Mouse (Mus musculus): ENCODE measurements around the gene Shisal1. TPM values are rescaled to one million over a fixed set of nuclear protein-coding genes. Genes with fewer than 3 reads are reported as not detected.

Gene Shisal1
- polyA plus RNA-seq, 1 experiment: 36.5 TPM

DNA sequence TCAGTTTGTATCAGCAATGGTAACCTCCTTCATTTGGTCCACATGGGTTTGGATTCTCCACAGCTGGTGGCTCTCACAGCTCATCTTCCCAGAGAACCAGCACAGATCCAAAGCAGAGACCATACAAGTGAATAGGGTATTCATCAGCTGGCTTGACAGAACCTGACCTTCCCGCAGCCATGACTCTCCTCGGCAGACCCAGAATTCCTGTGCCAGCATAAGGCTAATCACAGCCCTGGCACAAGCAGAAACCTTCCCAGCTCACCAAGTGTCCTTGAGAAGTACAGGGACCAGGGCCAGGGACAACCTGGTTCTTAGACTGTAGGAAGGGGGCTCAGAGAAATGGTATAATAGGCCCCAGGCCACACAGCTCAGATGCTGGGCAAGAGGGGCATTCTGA lies 6.2 kb upstream of the Shisal1 start:
- no peak for TF ChIP-seq CTCF (IDR thresholded peaks at IDR 0.05; ENCODE audit: borderline replicate concordance, extremely low read depth, insufficient read depth, insufficient read length)
- no peak for TF ChIP-seq POLR2A (IDR thresholded peaks at IDR 0.05; ENCODE audit: borderline replicate concordance, extremely low read depth, insufficient read depth, insufficient read length, poor library complexity, severe bottlenecking)

DNA sequence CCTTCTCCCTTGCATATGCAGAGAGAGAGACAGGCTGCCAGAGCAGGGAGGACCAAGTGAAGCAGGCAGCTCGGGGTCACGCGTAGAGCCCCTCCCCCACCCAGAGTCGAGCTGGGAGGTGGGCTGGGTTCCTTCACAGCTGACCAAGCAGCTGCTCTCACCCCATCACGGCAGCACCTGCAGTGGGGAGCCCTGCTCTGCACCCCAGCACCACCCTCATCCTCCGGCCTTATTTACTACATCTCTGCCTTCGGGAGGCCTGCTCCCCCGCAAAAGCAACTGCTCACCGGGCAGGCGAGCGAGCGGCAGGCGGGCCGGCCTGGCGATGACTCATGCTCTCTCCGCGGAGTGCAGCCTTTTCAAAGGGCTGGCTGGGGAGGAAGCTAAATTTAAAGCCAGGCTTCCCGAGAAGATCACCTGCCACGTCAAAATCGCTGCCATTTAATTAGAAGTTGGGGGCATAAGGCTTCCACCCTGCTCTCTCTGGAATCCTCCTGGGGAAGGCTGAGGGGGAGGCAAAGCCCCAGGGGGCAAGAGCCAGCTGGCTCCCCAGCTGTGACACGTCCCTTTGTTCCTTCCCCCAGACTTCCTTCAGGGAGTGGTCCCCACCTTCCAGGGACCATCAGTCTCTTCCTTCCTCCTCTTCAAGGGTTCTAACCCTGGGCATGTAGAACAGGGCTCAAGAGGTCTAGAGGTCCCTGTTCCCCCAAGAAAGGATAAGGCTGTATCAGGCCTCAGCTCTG lies 3.7 kb upstream of the Shisal1 start:
- peak; percentile 59 for DNase-seq (ENCODE audit: low read depth)
- TF ChIP-seq CTCF (IDR thresholded peaks at IDR 0.05; ENCODE audit: borderline replicate concordance, extremely low read depth, insufficient read depth, insufficient read length): no peak
- no peak for TF ChIP-seq POLR2A (IDR thresholded peaks at IDR 0.05; ENCODE audit: borderline replicate concordance, extremely low read depth, insufficient read depth, insufficient read length, poor library complexity, severe bottlenecking)

More for the DNA sequence above, 6.2 kb upstream of the Shisal1 start:
- DNase-seq (ENCODE audit: low read depth): no peak

DNA sequence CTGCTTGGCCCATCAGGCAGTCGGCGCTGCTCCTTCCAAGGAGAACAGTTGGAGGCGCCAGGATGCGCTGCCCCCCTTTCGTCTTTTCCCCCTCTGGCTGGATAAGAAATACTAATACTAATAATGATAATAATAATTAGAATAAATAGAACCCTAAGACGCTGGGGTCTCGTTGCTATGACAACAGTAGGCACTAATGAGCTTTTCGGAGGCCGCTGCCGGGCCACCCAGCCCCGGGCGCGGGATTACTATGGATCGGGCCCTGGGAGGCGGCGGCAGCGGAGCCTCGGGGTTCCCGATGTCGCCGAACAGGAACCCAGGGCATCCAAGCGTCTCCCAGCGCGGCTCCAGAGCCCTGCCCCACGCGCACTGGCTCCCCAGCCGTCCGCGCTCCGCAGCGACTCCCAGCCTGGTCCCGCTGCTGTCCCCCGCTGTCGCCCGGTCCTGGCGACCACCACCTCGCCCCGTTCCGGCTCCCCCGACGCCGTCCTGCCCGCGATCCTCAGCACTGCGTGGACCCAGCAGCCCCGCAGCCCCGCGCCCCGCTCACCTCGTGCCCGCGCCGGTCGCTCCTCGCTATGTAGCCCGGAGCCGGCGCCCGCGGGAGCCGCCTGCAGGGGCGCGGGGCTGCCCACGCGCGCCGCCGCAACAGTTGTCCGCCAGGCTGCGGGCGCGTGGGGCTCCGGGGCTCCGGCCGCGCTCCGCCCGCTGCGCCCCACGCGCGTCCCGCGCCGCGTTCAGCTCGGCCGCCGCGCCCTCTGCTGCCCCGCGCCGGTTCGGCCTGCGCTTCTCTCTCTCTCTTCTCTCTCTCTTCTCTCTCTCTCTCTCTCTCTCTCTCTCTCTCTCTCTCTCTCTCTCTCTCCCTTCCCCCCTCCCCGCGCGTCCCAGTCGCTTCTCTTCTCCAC lies 833 bp downstream of the Shisal1 start:
- no peak for TF ChIP-seq POLR2A (IDR thresholded peaks at IDR 0.05; ENCODE audit: borderline replicate concordance, extremely low read depth, insufficient read depth, insufficient read length, poor library complexity, severe bottlenecking)
- no peak for TF ChIP-seq CTCF (IDR thresholded peaks at IDR 0.05; ENCODE audit: borderline replicate concordance, extremely low read depth, insufficient read depth, insufficient read length)
- DNase-seq (ENCODE audit: low read depth): peak; percentile 55

DNA sequence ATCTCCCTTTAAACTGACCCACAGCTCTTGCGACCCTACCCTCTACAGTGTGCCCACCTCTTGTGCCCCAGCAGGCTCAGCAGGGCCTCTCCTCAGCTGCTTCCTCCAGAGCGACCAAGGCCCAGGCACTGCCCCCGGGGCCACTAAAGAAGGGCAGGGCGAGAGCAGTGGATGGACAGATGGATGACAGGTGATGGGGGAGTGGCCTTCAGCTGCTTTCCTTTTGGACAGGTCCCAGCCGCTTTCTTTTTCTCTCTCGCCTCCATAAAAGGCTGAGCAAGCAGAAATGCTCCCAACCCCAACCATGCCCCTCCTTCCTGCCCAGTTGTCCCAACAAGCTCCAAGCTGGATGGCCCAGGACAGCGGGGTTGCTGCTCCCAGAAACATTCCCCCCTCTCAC lies 2.7 kb downstream of the Shisal1 start:
- no peak for TF ChIP-seq POLR2A (IDR thresholded peaks at IDR 0.05; ENCODE audit: borderline replicate concordance, extremely low read depth, insufficient read depth, insufficient read length, poor library complexity, severe bottlenecking)
- TF ChIP-seq CTCF (IDR thresholded peaks at IDR 0.05; ENCODE audit: borderline replicate concordance, extremely low read depth, insufficient read depth, insufficient read length): no peak
- peak; percentile 48 for DNase-seq (ENCODE audit: low read depth)

GRCm38 (mm10) chr15:84443631-84444030 lies 3.3 kb downstream of the Shisal1 start:
- TF ChIP-seq POLR2A (IDR thresholded peaks at IDR 0.05; ENCODE audit: borderline replicate concordance, extremely low read depth, insufficient read depth, insufficient read length, poor library complexity, severe bottlenecking) (no peak), CTCF (IDR thresholded peaks at IDR 0.05; ENCODE audit: borderline replicate concordance, extremely low read depth, insufficient read depth, insufficient read length) (no peak)
- DNase-seq (ENCODE audit: low read depth): peak; percentile 62

DNA sequence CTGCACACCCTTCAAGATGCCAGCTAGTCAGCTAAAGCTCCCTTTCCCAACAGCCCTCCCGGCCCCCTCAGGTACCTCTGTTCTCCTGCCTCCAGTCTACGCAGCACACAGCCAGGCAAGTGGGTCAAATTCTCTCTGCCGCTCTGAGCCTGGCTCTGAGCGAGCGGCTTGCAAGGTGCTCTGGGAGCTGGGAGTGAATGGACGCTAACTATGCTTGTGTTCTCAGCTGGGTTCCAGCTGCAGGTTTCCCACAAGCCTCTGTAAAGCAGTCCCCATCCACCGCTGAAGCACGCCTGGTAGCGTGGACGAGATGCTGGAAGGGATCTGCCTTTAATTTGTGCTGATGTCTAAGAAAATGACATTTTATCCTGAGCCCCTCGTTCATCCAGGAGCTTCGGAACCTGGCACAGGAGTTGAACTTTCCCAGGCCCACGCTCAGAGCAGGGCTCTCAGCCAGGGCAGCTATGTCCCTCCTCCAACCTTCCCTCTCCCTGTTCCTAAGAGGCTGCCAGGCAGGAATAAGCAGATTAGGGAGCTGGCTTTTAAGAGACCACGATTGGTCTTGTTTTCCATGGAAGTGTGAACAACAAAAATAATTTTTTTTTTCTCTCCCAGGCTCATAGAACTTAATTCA lies 5.1 kb downstream of the Shisal1 start:
- DNase-seq (ENCODE audit: low read depth): peak; percentile 57
- TF ChIP-seq CTCF (IDR thresholded peaks at IDR 0.05; ENCODE audit: borderline replicate concordance, extremely low read depth, insufficient read depth, insufficient read length): no peak
- no peak for TF ChIP-seq POLR2A (IDR thresholded peaks at IDR 0.05; ENCODE audit: borderline replicate concordance, extremely low read depth, insufficient read depth, insufficient read length, poor library complexity, severe bottlenecking)

DNA sequence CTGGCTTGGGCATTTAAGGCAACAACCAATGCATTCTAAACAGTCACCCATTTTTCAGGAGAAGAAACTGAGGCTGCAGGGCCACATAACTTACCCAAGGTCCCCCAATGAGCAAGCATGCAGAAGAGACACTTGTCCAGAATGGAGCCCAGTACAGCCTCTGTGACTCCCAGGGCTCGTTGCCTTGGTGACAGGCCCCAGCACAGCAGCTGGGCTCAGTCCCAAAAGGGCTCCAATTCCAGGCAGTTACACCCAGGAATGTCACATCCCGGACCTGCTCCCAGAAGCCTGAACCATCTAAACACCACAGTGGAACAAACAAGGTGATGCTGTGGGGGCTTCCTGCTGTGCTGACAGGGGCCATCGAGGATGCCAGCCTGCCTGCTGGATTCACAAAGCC lies 6.1 kb downstream of the Shisal1 start:
- TF ChIP-seq POLR2A (IDR thresholded peaks at IDR 0.05; ENCODE audit: borderline replicate concordance, extremely low read depth, insufficient read depth, insufficient read length, poor library complexity, severe bottlenecking) (no peak), CTCF (IDR thresholded peaks at IDR 0.05; ENCODE audit: borderline replicate concordance, extremely low read depth, insufficient read depth, insufficient read length) (no peak)
- peak; percentile 55 for DNase-seq (ENCODE audit: low read depth)

DNA sequence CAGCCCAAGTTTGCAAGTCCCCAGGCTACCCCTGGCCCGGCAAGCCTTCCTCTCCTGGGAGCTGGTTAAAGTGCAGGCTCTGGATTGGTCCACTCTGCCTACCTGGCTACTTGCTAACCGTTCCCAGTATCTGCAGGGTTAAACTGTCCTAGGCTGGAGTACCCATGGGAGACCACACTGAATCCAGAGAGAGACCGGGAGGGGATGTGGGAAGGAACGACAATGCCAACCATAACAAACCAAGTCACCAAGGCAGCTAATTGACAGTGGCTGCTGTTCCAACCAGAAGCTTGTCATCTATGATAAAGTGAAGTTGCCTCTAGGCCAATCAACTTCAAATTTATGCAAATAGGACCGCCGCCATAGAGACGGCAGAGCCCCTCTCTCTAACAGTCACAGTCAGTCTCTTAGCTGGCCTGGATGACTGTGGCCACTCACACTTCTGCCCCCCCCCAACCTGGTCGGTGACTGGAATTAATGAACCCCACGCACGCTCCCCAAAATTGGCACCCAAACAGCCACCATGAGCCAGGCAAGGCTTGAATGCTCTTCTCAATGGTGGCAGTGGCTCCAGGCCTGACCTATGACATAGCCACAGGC lies 13.2 kb downstream of the Shisal1 start:
- no peak for TF ChIP-seq POLR2A (IDR thresholded peaks at IDR 0.05; ENCODE audit: borderline replicate concordance, extremely low read depth, insufficient read depth, insufficient read length, poor library complexity, severe bottlenecking)
- no peak for TF ChIP-seq CTCF (IDR thresholded peaks at IDR 0.05; ENCODE audit: borderline replicate concordance, extremely low read depth, insufficient read depth, insufficient read length)
- peak; percentile 47 for DNase-seq (ENCODE audit: low read depth)

DNA sequence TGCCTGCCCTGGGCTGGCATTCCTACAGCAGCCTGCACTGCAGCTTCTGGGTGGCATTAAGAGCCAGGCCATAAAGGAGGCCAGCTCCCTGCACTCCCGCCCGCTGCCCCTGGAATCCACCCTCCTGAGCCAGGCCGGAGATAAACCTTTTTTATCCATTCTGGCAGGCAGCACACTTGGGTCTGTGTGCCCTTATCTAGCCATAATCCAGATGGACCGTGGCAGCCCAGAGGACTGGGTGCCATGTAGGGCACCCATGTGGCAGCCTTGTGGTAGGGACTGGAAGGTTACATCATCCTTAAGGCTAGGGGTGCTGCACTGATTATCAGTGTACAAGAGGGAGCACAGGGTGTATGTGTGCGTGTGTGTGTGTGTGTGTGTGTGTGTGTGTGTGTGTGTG lies 16.4 kb downstream of the Shisal1 start:
- DNase-seq (ENCODE audit: low read depth): no peak
- TF ChIP-seq POLR2A (IDR thresholded peaks at IDR 0.05; ENCODE audit: borderline replicate concordance, extremely low read depth, insufficient read depth, insufficient read length, poor library complexity, severe bottlenecking) (no peak), CTCF (IDR thresholded peaks at IDR 0.05; ENCODE audit: borderline replicate concordance, extremely low read depth, insufficient read depth, insufficient read length) (no peak)

DNA sequence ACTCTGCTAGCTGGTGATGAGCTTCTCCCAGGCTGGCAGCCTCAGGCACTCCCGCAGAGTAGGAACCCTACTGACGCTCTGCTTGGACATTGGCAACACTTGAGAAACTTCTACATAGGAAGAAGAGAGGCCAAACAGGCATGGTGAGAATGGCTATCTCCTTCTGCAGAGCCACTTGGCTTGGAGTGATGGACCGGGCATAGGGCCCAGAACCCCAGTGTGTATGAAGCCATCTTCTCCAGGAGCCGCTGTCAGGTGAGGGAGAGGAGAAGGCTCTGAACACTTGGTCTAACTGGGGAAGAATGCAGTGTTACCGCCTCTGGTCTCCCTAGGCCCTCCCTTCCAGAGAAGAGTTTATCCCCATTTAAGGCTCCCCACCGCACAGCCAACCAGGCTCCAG lies 19.3 kb downstream of the Shisal1 start:
- no peak for DNase-seq (ENCODE audit: low read depth)
- TF ChIP-seq CTCF (IDR thresholded peaks at IDR 0.05; ENCODE audit: borderline replicate concordance, extremely low read depth, insufficient read depth, insufficient read length) (no peak), POLR2A (IDR thresholded peaks at IDR 0.05; ENCODE audit: borderline replicate concordance, extremely low read depth, insufficient read depth, insufficient read length, poor library complexity, severe bottlenecking) (no peak)

- TF ChIP-seq CTCF (IDR thresholded peaks at IDR 0.05; ENCODE audit: borderline replicate concordance, extremely low read depth, insufficient read depth, insufficient read length) (no peak), POLR2A (IDR thresholded peaks at IDR 0.05; ENCODE audit: borderline replicate concordance, extremely low read depth, insufficient read depth, insufficient read length, poor library complexity, severe bottlenecking) (no peak)
- no peak for DNase-seq (ENCODE audit: low read depth)
Observed at GRCm38 (mm10) chr15:84425733-84426132, 21.2 kb downstream of the Shisal1 start.

All from brain, embryonic 14.5 days (tissue).